Mouse (Mus musculus): ENCODE measurements around the gene Saysd1. TPM values are rescaled to one million over a fixed set of nuclear protein-coding genes. Genes with fewer than 3 reads are reported as not detected.

Saysd1 gene
- polyA plus RNA-seq, 1 experiment from 2014 or later, result 8.6 TPM

DNA sequence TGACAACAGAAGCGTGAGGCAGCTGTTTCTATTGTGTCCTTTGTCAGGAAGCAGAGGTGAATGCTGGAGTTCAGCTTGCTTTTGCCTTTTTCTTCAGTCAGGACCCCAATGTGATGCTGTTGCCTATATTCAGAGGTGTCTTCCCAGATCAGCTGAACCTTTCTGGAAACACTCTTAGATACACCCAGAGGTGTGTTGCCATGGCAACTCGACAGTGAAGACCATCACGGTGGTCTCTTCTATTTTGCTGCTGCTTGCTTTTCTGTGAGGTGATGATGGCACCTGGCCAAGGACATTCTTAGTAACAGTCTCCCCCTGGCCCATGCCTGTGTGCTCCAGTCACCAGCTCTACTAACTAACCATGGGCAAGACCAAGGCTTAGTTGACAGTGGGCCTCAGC lies 33.5 kb upstream of the Saysd1 start:
- no peak overlapping the region for H3K27ac ChIP-seq (ENCODE audit: low read depth, low read length)
- H3K27me3 ChIP-seq (ENCODE audit: control insufficient read depth, insufficient read depth, low read length), result no peaks in the 10 kb centered on the region
- H3K9ac ChIP-seq (ENCODE audit: low read depth, low read length), result no peak overlapping the region
- peaks cover 17% of the 10 kb centered on the region for H3K4me1 ChIP-seq (ENCODE audit: control insufficient read depth, insufficient read depth, low read length)
- 81% methylated on average over 3 of the region's 3 CpGs for WGBS (ENCODE audit: insufficient replicate concordance)
- no peaks in the 10 kb centered on the region for H3K36me3 ChIP-seq (ENCODE audit: control insufficient read depth, insufficient read depth, low read length)
- no peaks in the 10 kb centered on the region for H3K9me3 ChIP-seq (replicated peaks; ENCODE audit: control insufficient read depth, low read length)
- 0 out of 2 replicates have a peak, but pooled peaks have one; percentile 46 for ATAC-seq (replicated peaks; ENCODE audit: insufficient number of reproducible peaks, low FRiP score, low TSS enrichment)
- H3K4me2 ChIP-seq, result no peak overlapping the region
- H3K4me3 ChIP-seq (ENCODE audit: low read depth, low read length), result no peak overlapping the region

DNA sequence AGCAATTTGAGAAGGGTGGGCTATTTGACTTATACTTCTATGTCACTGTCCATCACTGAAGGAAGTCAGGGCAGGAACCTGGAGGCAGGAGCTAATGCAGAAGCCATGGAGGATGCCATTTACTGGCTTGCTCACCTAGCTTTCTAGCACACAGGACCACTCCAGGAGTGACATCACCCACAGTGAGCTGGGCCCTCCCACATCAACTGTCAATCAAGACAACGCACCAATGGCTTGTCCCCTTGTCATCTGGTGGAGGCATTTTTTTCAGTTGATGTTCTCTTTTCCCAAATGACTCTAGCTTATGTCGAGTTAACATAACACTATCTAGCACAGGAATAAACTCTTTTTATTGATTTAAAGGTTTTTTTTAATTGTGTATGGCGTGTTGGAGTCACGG lies 30.9 kb upstream of the Saysd1 start:
- Histone ChIP-seq H3K9ac (ENCODE audit: low read depth, low read length) (no peak overlapping the region), H3K27ac (ENCODE audit: low read depth, low read length) (no peak overlapping the region), H3K36me3 (ENCODE audit: control insufficient read depth, insufficient read depth, low read length) (no peaks in the 10 kb centered on the region), H3K4me2 (no peak overlapping the region), H3K9me3 (replicated peaks; ENCODE audit: control insufficient read depth, low read length) (no peaks in the 10 kb centered on the region), H3K4me1 (ENCODE audit: control insufficient read depth, insufficient read depth, low read length) (peaks cover 26% of the 10 kb centered on the region), H3K27me3 (ENCODE audit: control insufficient read depth, insufficient read depth, low read length) (no peaks in the 10 kb centered on the region), H3K4me3 (ENCODE audit: low read depth, low read length) (no peak overlapping the region)
- ATAC-seq (replicated peaks; ENCODE audit: insufficient number of reproducible peaks, low FRiP score, low TSS enrichment), result no peak
- 87% methylated on average over 4 of the region's 4 CpGs for WGBS (ENCODE audit: insufficient replicate concordance)

DNA sequence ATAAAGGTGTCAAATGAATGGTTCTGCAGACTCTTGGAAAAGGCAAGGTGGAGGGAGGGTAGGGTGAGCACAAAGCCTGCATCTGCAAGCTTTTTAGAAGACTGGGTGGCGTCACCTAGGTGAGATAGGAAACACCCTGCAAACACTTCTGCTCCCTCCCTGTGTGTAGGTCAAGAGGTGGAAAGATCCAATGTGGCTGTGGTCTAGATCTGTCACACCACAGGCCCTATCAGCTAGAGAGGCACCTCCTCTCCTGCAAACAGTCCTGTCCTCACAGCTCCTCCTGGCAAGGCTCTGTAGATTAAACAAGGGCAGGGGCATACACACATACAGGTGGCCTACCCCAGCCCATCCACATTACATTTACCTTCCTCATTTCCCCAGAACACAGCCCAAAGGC lies 30.1 kb upstream of the Saysd1 start:
- Histone ChIP-seq H3K27ac (ENCODE audit: low read depth, low read length) (no peak overlapping the region), H3K4me2 (no peak overlapping the region), H3K27me3 (ENCODE audit: control insufficient read depth, insufficient read depth, low read length) (no peaks in the 10 kb centered on the region), H3K4me1 (ENCODE audit: control insufficient read depth, insufficient read depth, low read length) (peaks cover 26% of the 10 kb centered on the region), H3K9me3 (replicated peaks; ENCODE audit: control insufficient read depth, low read length) (no peaks in the 10 kb centered on the region), H3K4me3 (ENCODE audit: low read depth, low read length) (no peak overlapping the region), H3K36me3 (ENCODE audit: control insufficient read depth, insufficient read depth, low read length) (no peaks in the 10 kb centered on the region), H3K9ac (ENCODE audit: low read depth, low read length) (no peak overlapping the region)
- no peak for ATAC-seq (replicated peaks; ENCODE audit: insufficient number of reproducible peaks, low FRiP score, low TSS enrichment)
- 60% methylated on average over 1 of the region's 1 CpGs for WGBS (ENCODE audit: insufficient replicate concordance)

DNA sequence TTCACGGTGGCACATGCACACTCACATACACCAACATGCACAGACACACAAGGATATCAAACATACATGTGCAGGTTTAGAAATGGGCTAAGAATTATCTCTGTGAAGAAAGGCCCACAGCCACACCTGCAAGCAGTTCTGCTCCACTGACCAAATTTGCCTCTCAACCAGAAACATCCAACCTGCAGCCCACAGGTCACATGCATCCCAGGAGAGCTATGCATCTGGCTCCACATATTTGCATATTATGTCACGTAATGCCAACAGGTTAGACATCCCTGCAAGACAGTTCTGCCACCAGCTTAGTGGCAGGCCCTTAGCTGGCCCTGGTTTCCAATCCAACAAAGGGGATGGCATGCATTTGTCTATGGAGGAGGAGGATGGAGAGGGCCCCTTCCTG lies 29.7 kb upstream of the Saysd1 start:
- ATAC-seq (replicated peaks; ENCODE audit: insufficient number of reproducible peaks, low FRiP score, low TSS enrichment), result no peak
- Histone ChIP-seq H3K4me3 (ENCODE audit: low read depth, low read length) (no peak overlapping the region), H3K9me3 (replicated peaks; ENCODE audit: control insufficient read depth, low read length) (no peaks in the 10 kb centered on the region), H3K4me1 (ENCODE audit: control insufficient read depth, insufficient read depth, low read length) (peaks cover 23% of the 10 kb centered on the region), H3K4me2 (no peak overlapping the region), H3K9ac (ENCODE audit: low read depth, low read length) (no peak overlapping the region), H3K27me3 (ENCODE audit: control insufficient read depth, insufficient read depth, low read length) (no peaks in the 10 kb centered on the region), H3K27ac (ENCODE audit: low read depth, low read length) (no peak overlapping the region), H3K36me3 (ENCODE audit: control insufficient read depth, insufficient read depth, low read length) (no peaks in the 10 kb centered on the region)
- 94% methylated on average over 2 of the region's 2 CpGs for WGBS (ENCODE audit: insufficient replicate concordance)

DNA sequence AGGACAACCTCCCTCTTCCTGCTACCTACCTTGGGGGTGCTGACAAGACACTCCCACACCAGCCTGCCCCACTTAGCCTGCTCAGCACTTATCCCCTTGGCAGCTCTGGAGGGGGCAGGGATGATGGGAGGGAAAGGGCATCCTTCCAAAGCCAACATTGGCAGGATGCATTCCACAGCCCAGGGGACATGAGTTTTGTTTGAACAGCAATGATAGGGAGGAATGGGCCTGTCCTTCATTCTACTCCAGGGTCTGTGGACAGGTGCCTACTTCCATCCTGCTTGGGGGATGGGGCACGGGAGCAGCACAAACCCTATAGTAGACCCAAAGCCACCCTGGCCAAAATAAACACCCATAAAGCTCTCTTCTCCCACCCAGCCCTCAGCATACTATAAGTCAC lies 27.1 kb upstream of the Saysd1 start:
- Histone ChIP-seq H3K9ac (ENCODE audit: low read depth, low read length) (no peak overlapping the region), H3K36me3 (ENCODE audit: control insufficient read depth, insufficient read depth, low read length) (no peaks in the 10 kb centered on the region), H3K4me2 (no peak overlapping the region), H3K27me3 (ENCODE audit: control insufficient read depth, insufficient read depth, low read length) (no peaks in the 10 kb centered on the region), H3K27ac (ENCODE audit: low read depth, low read length) (no peak overlapping the region), H3K9me3 (replicated peaks; ENCODE audit: control insufficient read depth, low read length) (no peaks in the 10 kb centered on the region), H3K4me3 (ENCODE audit: low read depth, low read length) (no peak overlapping the region), H3K4me1 (ENCODE audit: control insufficient read depth, insufficient read depth, low read length) (peaks cover 9% of the 10 kb centered on the region)
- ATAC-seq (replicated peaks; ENCODE audit: insufficient number of reproducible peaks, low FRiP score, low TSS enrichment), result peak; percentile 66; the same call in 1 of the 2 replicates
- WGBS (ENCODE audit: insufficient replicate concordance), result 44% methylated on average over 1 of the region's 1 CpGs

DNA sequence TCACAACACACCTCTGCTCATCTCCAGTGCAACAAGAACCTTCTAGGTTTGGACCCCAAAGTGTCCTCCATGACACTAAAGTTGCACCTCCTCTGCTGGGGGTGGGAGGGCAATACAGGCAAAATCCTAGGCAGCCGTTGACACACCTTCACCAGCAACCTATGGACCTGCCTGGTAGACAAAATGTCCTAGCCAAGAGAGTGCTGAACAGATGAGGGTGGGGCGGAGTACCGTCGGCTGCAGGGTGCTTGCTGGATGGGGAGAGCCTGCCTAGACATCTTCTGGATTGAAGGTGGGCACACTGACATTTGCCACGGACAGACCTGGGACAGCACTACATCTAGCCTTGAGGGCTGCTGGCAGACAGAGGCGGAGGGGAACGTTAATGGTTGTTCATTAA lies 26.1 kb upstream of the Saysd1 start:
- Histone ChIP-seq H3K27ac (ENCODE audit: low read depth, low read length) (no peak overlapping the region), H3K9ac (ENCODE audit: low read depth, low read length) (no peak overlapping the region), H3K9me3 (replicated peaks; ENCODE audit: control insufficient read depth, low read length) (no peaks in the 10 kb centered on the region), H3K4me3 (ENCODE audit: low read depth, low read length) (no peak overlapping the region), H3K27me3 (ENCODE audit: control insufficient read depth, insufficient read depth, low read length) (no peaks in the 10 kb centered on the region), H3K36me3 (ENCODE audit: control insufficient read depth, insufficient read depth, low read length) (no peaks in the 10 kb centered on the region), H3K4me1 (ENCODE audit: control insufficient read depth, insufficient read depth, low read length) (peaks cover 9% of the 10 kb centered on the region), H3K4me2 (no peak overlapping the region)
- 89% methylated on average over 7 of the region's 7 CpGs for WGBS (ENCODE audit: insufficient replicate concordance)
- no peak for ATAC-seq (replicated peaks; ENCODE audit: insufficient number of reproducible peaks, low FRiP score, low TSS enrichment)

DNA sequence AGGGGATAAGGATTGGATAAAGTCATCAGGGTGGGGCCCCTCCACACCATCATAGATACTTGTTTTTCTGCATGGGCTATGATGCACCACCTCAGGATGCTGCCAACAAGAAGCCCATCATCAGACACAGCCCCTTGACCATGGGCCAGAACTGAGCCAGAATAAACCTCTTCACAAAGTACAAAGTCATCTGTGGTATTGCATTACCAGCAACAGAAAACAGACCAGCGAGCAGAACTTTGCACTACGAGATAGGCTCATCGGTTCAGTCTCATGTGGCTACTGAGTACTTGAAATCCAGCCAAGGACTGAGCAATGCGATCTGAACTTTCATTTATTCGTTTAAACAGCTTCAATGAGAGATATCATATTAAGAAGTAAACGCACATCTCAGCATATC lies 24.4 kb upstream of the Saysd1 start:
- Histone ChIP-seq H3K4me1 (ENCODE audit: control insufficient read depth, insufficient read depth, low read length) (peaks cover 9% of the 10 kb centered on the region), H3K4me3 (ENCODE audit: low read depth, low read length) (no peak overlapping the region), H3K9ac (ENCODE audit: low read depth, low read length) (no peak overlapping the region), H3K4me2 (no peak overlapping the region), H3K36me3 (ENCODE audit: control insufficient read depth, insufficient read depth, low read length) (no peaks in the 10 kb centered on the region), H3K9me3 (replicated peaks; ENCODE audit: control insufficient read depth, low read length) (no peaks in the 10 kb centered on the region), H3K27me3 (ENCODE audit: control insufficient read depth, insufficient read depth, low read length) (no peaks in the 10 kb centered on the region), H3K27ac (ENCODE audit: low read depth, low read length) (no peak overlapping the region)
- WGBS (ENCODE audit: insufficient replicate concordance), result 66% methylated on average over 6 of the region's 6 CpGs
- no peak for ATAC-seq (replicated peaks; ENCODE audit: insufficient number of reproducible peaks, low FRiP score, low TSS enrichment)

DNA sequence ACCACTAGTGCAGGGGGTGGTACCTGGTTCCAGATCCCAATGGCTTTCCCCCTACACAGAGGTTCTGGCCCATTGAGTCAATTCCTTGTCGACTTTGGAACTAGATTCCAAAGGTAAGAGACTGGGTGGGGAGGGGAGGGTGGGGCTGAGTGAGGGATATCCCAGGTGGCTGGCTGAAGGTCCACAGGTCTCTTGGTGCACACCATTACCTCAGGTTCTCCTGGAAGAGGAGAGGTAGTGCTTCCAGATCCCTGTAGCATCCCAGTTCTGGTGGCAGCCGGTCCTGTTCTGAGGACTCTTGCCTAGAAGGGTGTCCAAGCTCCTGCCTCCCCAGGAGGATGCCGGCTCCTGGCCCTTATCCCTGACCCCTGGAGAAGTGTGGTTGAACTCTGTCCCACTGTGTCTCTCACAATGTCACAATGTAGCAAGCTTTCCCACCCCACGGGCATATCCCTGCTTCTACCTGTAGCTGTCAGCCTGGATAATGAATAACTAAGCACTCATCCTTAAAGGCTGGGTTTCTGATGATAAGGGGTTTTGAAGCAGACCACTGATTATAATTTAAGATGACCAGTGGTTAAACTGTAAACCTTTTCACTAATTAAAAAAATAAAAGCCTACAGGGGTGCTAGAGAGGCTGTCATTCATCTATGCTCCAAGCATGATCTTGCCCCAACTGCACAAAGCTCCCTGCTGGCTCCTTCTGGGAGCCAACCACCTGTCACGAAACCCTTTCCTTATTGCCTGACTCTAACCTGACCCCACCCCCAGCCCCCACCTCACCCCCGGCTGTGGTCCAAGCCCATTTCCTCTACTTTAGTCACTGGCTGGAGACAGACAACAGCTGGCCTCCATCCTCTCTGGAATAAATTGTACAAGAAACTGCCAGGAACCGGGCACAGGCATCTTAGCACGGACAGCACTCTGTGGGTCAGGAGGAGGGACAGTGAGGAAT lies 20.7 kb upstream of the Saysd1 start:
- Histone ChIP-seq H3K4me3 (ENCODE audit: low read depth, low read length) (no peak overlapping the region), H3K9me3 (replicated peaks; ENCODE audit: control insufficient read depth, low read length) (no peaks in the 10 kb centered on the region), H3K27me3 (ENCODE audit: control insufficient read depth, insufficient read depth, low read length) (no peaks in the 10 kb centered on the region), H3K4me1 (ENCODE audit: control insufficient read depth, insufficient read depth, low read length) (peaks cover 4% of the 10 kb centered on the region; the same call in 1 of the 2 replicates), H3K9ac (ENCODE audit: low read depth, low read length) (no peak overlapping the region), H3K27ac (ENCODE audit: low read depth, low read length) (no peak overlapping the region), H3K36me3 (ENCODE audit: control insufficient read depth, insufficient read depth, low read length) (no peaks in the 10 kb centered on the region), H3K4me2 (no peak overlapping the region)
- 56% methylated on average over 8 of the region's 8 CpGs for WGBS (ENCODE audit: insufficient replicate concordance)
- no peak for ATAC-seq (replicated peaks; ENCODE audit: insufficient number of reproducible peaks, low FRiP score, low TSS enrichment)

DNA sequence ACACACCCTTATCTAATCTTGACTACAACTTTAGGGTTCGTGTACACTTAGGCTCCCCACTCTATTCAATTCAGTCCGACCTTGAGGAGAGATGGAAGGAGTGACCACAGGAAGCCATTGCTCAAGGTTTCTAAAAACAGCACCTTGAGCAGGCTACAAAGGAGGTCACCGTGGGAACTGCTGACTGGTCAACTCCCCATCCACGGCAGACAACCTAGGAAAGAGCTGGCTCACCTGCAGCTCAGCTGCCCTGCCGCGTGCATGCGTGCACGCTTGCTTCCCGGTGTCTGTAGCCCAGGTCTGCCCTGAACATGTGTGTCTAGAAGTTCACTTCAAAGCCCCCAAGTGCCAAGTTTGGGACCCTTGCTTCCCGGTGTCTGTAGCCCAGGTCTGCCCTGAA lies 19.3 kb upstream of the Saysd1 start:
- Histone ChIP-seq H3K36me3 (ENCODE audit: control insufficient read depth, insufficient read depth, low read length) (no peaks in the 10 kb centered on the region), H3K27me3 (ENCODE audit: control insufficient read depth, insufficient read depth, low read length) (no peaks in the 10 kb centered on the region), H3K27ac (ENCODE audit: low read depth, low read length) (no peak overlapping the region), H3K4me1 (ENCODE audit: control insufficient read depth, insufficient read depth, low read length) (peaks cover 4% of the 10 kb centered on the region; the same call in 1 of the 2 replicates), H3K4me3 (ENCODE audit: low read depth, low read length) (no peak overlapping the region), H3K4me2 (no peak overlapping the region), H3K9ac (ENCODE audit: low read depth, low read length) (no peak overlapping the region), H3K9me3 (replicated peaks; ENCODE audit: control insufficient read depth, low read length) (no peaks in the 10 kb centered on the region)
- ATAC-seq (replicated peaks; ENCODE audit: insufficient number of reproducible peaks, low FRiP score, low TSS enrichment), result no peak
- WGBS (ENCODE audit: insufficient replicate concordance), result 76% methylated on average over 10 of the region's 10 CpGs
